Mouse (Mus musculus) layer of hippocampus, adult 8-10 months (tissue): ENCODE measurements around the gene Rapsn. TPM values are rescaled to one million over a fixed set of nuclear protein-coding genes. Genes with fewer than 3 reads are reported as not detected.
A peak's percentile ranks its signal among the peaks of the same experiment; 100 is the strongest.
"Not testable (repeated sequence)": the region's sequence is repeated elsewhere in the genome, so short reads cannot be mapped to it uniquely, and the experiment has no call there.

Experiments used
- DNase-seq, 2 experiments: peaks; one replicate each; pipeline ENCODE4 v3.0.0; 2022; ENCODE audit warnings: low spot score in 2 of 2
- total RNA-seq, 4 experiments: library from RNA; stranded (reverse); gene quantifications; 2 replicates each; pipeline ENCODE4 v1.2.4; 2022

Gene Rapsn
- under 1 TPM in 2 of 4 experiments, not detected in 2; 0.36 to 0.47 TPM for total RNA-seq

- DNase-seq, result no peak
These were observed at the start of gene Rapsn for GRCm38 (mm10) chr2:91035385-91035784. TSS of gene Rapsn (plus strand) at chr2:91035620.

DNA sequence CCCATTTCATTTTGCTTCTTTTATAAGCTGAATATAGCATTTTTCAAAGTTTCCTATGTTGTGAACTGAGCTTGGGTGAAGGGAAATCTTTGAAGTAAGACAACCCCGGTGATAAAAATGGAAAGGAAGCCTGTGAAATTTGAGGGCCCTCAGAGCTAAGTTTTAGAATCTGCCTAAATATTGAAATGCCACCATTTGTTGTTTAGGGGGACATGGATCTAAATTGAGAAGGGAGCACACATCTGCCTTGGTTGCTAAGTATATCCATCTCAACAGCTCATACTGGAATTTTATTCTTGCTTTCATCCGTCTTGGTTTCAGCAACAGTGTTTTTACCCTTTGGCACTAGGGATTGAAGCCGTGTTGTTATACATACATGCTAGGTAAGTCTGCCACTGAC lies 49.4 kb upstream of the Rapsn start:
- no peak for DNase-seq

DNA sequence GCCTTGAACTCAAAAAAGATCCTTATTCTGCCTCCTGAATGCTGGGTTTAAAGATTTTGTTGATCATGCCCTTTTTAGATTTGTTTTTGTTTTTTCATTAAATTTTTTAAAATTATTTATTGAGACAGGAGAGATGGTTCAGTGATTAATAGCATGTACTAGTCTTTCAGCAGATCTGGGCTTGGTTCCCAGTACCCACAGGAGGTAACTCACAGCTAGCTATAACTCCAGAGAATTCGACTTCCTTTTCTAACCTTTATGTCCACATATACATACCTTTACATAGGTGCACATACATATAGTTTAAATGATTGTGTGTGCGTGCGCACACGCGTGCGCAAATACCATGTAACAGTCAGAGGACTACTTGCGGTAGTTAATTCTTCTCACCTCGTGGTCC lies 26.9 kb upstream of the Rapsn start:
- DNase-seq, result no peak

DNA sequence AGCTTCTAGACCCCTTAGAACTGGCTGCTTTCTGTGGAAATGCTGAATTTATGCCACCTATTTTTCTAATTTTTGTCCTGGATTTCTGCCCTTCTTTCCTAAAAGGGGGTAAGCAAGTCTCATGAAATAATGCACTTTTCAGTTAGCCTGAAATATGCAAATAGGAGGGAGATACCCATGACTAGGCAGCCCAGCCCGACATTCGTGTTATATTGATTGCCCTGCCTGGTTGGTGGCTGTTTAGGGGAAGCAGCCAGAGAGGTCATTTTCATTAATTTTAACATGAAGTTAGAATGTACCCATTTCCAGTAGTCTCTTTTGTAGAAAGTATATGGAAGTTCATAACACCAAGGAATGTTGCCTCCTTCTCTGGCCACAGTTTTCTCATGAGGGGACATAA lies 21.5 kb upstream of the Rapsn start:
- DNase-seq, result no peak

DNA sequence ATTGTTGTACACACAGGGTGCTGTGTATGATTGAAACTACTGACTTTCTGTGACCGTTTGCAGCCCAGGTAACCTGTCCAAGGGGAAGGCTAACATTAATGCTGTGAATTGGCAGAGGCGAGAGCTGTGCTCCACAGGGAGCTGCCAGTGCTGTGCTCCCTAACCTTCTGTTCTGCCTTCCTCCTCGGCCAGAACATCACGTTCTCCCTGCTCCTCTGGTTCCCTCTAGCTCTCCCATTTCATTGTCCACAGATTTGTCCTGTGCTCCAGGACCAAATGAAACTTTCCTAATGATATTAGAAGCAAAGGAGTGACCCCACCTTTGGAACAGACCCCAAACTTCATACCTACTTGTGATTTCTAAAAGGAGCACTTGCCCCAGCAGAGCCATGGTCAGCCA lies 20.0 kb upstream of the Rapsn start:
- DNase-seq, result no peak

GRCm38 (mm10) chr2:91018061-91018788 lies 17.2 kb upstream of the Rapsn start:
- DNase-seq, result peak in 1 of 2 experiments; percentile 35

DNA sequence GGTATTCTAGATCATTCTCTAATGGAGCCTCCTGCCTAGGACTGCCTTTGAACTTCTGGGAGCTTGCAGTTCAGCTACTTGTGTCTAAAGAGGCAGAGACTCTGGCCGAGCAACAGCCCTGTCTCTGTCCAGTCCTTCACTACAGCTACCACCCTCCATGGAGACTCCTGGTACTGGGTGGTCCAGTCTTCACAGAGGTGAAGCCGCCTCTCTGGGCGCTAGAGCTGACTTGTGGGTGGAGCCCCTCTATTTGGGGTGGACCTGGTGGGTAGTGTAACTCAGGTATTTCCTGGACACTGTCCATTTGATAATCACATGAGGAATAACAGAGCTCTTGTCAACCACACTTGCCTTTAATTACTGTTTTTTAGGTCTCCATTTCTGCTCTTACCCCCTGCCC lies 15.5 kb upstream of the Rapsn start:
- DNase-seq, result no peak

DNA sequence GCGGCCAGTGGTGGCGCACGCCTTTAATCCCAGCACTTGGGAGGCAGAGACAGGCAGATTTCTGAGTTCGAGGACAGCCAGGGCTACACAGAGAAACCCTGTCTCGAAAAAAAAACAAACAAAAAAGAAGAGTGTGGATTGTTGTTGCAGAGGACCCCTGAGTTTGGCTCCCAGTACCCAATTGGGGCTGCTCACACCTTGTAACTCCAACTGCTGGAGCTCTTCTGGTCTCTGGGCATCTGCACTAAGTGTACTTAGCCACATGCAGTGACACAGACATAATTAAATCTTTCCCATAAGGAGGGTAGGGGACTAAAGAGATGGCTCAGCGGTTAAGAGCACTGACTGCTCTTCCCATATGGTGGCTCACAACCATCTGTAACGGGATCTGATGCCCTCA lies 13.2 kb upstream of the Rapsn start:
- DNase-seq, result not testable (repeated sequence)

DNA sequence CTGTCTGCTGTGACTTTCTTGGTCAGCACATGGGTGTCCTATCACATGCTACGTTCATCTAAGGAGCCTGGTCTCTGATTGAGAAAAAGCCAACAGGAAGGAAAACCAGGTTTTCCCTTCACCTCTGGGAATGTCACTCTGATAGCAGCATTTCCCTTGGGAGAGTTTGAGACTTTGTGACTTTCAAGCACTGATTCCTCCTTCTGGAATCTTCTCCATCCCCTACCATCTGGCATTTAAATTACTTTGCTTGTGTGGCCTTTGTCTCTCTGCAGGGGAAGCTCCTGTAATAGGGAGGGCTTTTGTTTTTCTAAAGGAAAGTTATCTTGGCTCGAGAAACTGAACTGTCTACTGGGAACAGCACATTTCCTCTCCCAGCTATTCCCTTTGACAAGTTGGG lies 12.3 kb upstream of the Rapsn start:
- DNase-seq, result no peak

GRCm38 (mm10) chr2:91023956-91024355 lies 11.5 kb upstream of the Rapsn start:
- DNase-seq, result no peak

- peak in 1 of 2 experiments; percentile 24 for DNase-seq
These were observed 10.3 kb upstream of the Rapsn start for GRCm38 (mm10) chr2:91025081-91025516.

GRCm38 (mm10) chr2:91026491-91026890 lies 8.9 kb upstream of the Rapsn start:
- no peak for DNase-seq

GRCm38 (mm10) chr2:91027391-91028214 lies 7.8 kb upstream of the Rapsn start:
- DNase-seq, result no peak

DNA sequence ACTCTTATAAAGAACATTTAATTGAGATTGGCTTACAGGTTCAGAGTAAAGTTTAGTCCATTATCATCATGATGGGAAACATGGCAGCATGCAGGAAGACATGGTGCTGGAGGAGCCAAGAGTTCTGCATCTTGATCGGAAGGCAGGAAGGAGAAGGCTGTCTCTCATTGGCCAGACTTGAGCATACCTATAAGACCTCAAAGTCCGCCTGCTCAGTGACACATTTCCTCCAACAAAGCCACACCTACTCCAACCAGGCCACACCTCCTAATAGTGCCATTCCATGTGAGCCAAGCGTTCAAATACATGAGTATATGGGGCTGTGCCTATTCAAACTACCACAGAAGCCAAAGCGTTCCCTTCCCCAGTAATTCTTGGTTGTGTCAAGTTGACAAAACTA lies 4.2 kb upstream of the Rapsn start:
- DNase-seq, result no peak

DNA sequence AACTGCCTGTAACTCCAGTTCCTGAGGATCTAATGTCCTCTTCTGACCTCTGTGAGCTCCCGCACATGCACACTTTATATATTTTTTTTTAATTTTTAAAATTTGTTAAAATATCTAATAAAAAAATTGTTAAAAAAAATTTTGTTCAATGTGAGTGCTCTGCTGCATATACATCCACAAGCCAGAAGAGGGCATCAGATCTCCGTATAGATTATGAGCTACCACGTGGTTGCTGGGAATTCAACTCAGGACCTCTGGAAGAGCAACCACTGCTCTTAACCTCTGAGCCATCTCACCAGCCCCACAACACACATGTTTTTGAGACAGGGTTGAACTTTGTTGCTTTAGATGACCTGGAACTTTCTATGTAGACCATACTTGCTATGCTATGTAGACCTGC lies 2.4 kb upstream of the Rapsn start:
- DNase-seq, result no peak

DNA sequence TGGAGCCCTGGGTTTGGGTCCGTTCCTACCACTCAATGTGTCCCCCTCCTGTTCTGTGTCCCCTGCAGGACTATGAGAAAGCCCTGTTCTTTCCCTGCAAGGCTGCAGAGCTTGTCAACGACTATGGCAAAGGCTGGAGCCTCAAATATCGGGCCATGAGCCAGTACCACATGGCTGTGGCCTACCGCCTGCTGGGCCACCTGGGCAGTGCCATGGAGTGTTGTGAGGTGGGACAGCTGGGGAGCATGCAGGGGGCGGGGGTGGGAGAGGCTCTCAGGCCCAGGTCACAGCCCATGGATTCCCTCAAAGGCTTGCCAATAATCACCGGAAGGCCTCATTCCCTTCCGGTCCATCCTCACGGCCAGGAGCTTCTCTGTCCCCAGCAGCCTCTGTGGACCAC lies 6.4 kb downstream of the Rapsn start:
- DNase-seq, result no peak

GRCm38 (mm10) chr2:91042651-91043398 lies 7.4 kb downstream of the Rapsn start:
- no peak for DNase-seq

GRCm38 (mm10) chr2:91044727-91045126 lies 9.3 kb downstream of the Rapsn start:
- no peak for DNase-seq

GRCm38 (mm10) chr2:91045805-91046204 lies 10.4 kb downstream of the Rapsn start:
- DNase-seq, result not testable (repeated sequence)

DNA sequence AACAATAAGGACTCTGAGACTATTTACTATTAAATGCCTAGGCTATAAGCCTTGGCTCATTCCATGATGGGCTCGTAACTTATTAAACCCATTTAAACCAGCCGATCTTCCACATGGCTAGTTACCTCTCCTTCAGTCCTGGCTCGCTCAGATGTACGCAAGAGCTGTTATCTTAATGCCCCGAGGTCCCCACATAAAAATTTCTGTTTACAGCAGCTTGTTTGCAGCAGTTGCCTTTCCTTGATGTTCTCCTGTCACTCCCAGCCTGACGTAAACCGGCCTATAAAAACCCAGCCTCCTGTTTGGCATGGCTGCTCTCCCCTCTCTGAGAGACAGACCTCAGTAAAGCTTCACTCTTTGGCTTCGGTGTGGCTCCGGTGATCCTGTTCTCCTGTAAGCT lies 11.9 kb downstream of the Rapsn start:
- DNase-seq, result no peak

- no peak for DNase-seq
These were observed 16.5 kb downstream of the Rapsn start for GRCm38 (mm10) chr2:91051917-91052316.

DNA sequence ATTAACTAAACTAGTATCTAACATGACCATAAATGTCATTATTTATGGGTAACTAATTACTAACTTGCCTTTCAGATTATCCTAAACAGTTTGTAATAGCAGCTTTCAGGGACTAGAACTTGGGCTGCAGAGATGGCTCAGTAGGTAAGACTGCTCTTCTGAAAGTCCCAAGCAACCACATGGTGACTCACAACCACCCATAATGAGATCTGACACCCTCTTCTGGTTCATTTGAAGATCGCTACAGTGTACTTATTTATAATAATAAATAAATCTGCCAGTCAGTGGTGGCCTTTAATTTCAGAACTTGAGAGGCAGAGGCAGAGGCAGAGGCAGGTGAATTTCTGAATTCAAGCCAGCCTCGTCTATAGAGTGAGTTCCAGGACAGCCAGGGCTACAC lies 17.3 kb downstream of the Rapsn start:
- DNase-seq, result no peak
